Mouse (Mus musculus) heart, postnatal 0 days (tissue): ENCODE results near the gene 5430402E10Rik. TPM values are rescaled to one million over a fixed set of nuclear protein-coding genes. Genes with fewer than 3 reads are reported as not detected.
"Not testable (repeated sequence)": the region's sequence is repeated elsewhere in the genome, so short reads cannot be mapped to it uniquely, and the experiment has no call there.

Source experiments
- ATAC-seq: fragments of 200-750 bp; cut with Nextera tagmentation; 2 replicates; pipeline ENCODE4 v1.8.0; 2017; ENCODE audit warnings: low read depth, moderate number of reproducible peaks, moderate library complexity; ENCODE audit not compliant: insufficient read depth
- DNase-seq: peaks from one replicate; pipeline ENCODE4 v3.0.0-alpha.2; 2016; ENCODE audit warnings: low spot score
- H3K27ac ChIP-seq: fragments of 300-500 bp; sonication (generic); 2 replicates; pipeline ENCODE4 v1.5.1; 2014; ENCODE audit warnings: low read depth, mild to moderate bottlenecking
- H3K27me3 ChIP-seq: fragments of 300-500 bp; sonication (generic); 2 replicates; pipeline ENCODE4 v1.6.1; 2014; ENCODE audit warnings: low read length, mixed read lengths; ENCODE audit not compliant: control insufficient read depth, insufficient read depth
- H3K36me3 ChIP-seq: fragments of 300-500 bp; sonication (generic); replicated peaks from 2 replicates; pipeline ENCODE4 v1.6.1; 2014; ENCODE audit warnings: low read length, mixed read lengths; ENCODE audit not compliant: control insufficient read depth, insufficient read depth
- H3K4me1 ChIP-seq: fragments of 300-500 bp; sonication (generic); 2 replicates; pipeline ENCODE4 v1.6.1; 2014; ENCODE audit warnings: antibody characterized with exemption; ENCODE audit not compliant: control insufficient read depth, insufficient read depth
- H3K4me2 ChIP-seq: fragments of 300-500 bp; sonication (generic); 2 replicates; pipeline ENCODE4 v1.6.1; 2014; ENCODE audit warnings: low read depth, mild to moderate bottlenecking, low read length, moderate library complexity
- H3K4me3 ChIP-seq: fragments of 300-500 bp; sonication (generic); 2 replicates; pipeline ENCODE4 v1.5.1; 2014; ENCODE audit warnings: low read depth, low read length
- H3K9ac ChIP-seq: fragments of 300-500 bp; sonication (generic); replicated peaks from 2 replicates; pipeline ENCODE4 v1.6.1; 2014; ENCODE audit warnings: low read depth, low read length, mixed read lengths
- H3K9me3 ChIP-seq: fragments of 300-500 bp; sonication (generic); replicated peaks from 2 replicates; pipeline ENCODE4 v1.6.1; 2016; ENCODE audit warnings: low read length; ENCODE audit not compliant: control insufficient read depth
- WGBS: fragments of 180-500 bp; shearing (Covaris S2); extraction: QIAGEN DNeasy Blood & Tissue Kit; methylation state at CpG from one replicate; pipeline ENCODE4 v1.1.7; 2014; 5-methylcytosine and 5-hydroxymethylcytosine counted together
- polyA plus RNA-seq: library from polyadenylated mRNA; unstranded; fragments of >200 nt; fragmentation: Nextera tagmentation; extraction: Ambion mirVana; gene quantifications from 2 replicates; pipeline ENCODE4 v1.2.1, GENCODE M21; 2015
- total RNA-seq: library from RNA; depleted of rRNA; stranded (reverse); fragments of >200 nt; gene quantifications from 2 replicates; pipeline ENCODE4 v1.2.3, GENCODE M21; 2014; ENCODE audit warnings: low replicate concordance; rRNA removed

5430402E10Rik gene
- total RNA-seq (not detected in 2 replicates), polyA plus RNA-seq (not detected in 2 replicates)

DNA sequence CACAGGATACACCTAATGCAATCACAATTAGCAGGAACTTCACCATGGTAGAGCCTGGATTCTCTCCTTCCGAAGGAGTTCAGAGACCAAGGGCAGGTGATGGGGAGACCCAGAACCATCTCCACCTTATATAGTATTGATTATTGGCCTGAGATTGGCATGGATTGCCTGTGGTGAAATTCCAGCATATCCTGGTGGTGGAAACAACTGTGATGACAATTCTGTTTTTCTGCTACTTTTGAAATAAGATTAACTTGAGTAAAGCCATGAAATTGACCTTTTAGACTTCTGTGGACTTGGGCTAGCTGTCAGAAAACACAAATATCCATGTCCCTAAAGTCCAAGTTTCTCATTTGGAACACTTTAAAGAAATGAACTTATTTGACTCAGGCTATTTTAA is at the start of gene 5430402E10Rik:
Gene 5430402E10Rik, minus strand, starts transcription at position 101 of the 400 bp plus-strand sequence.
- 86% methylated on average over 1 of the region's 1 CpGs for whole genome bisulfite sequencing
- not testable (repeated sequence) for DNase-seq, H3K9me3 ChIP-seq, H3K27ac ChIP-seq, H3K36me3 ChIP-seq, H3K4me1 ChIP-seq, H3K9ac ChIP-seq, H3K27me3 ChIP-seq, ATAC-seq, H3K4me2 ChIP-seq, H3K4me3 ChIP-seq

- H3K9ac ChIP-seq, H3K27me3 ChIP-seq, DNase-seq, H3K27ac ChIP-seq, H3K36me3 ChIP-seq, H3K4me2 ChIP-seq, H3K9me3 ChIP-seq, H3K4me1 ChIP-seq, H3K4me3 ChIP-seq, ATAC-seq: not testable (repeated sequence)
- 33% methylated on average over 2 of the region's 4 CpGs for WGBS
Measured at GRCm38 (mm10) chrX:77880033-77880432, 44.8 kb downstream of the 5430402E10Rik start.

Other genes with a start within 250 kb of the 5430402E10Rik start
- 13.6 and 20.1 TPM in 2 replicates for gene Prkx, start 128.8 kb downstream of the 5430402E10Rik start, total RNA-seq
- gene Prkx, start 128.8 kb downstream of the 5430402E10Rik start, polyA plus RNA-seq, result 11.7 and 12.4 TPM in 2 replicates
- not detected in 2 replicates for gene Pbsn, start 71.4 kb downstream of the 5430402E10Rik start, total RNA-seq
- gene Pbsn, start 71.4 kb downstream of the 5430402E10Rik start, polyA plus RNA-seq, result not detected in 2 replicates
- gene Gm14744, start 60.3 kb downstream of the 5430402E10Rik start, total RNA-seq, result not detected in 2 replicates
- gene Gm14744, start 60.3 kb downstream of the 5430402E10Rik start, polyA plus RNA-seq, result not detected in 2 replicates
- gene Obp1a, start 166.3 kb upstream of the 5430402E10Rik start, total RNA-seq, result not detected in 2 replicates
- gene Obp1a, start 166.3 kb upstream of the 5430402E10Rik start, polyA plus RNA-seq, result not detected in 2 replicates
- not detected in 2 replicates for gene Gm5938, start 200.4 kb upstream of the 5430402E10Rik start, total RNA-seq
- not detected in 2 replicates for gene Gm5938, start 200.4 kb upstream of the 5430402E10Rik start, polyA plus RNA-seq